Mouse (Mus musculus) brain, adult 10 weeks (tissue): ENCODE measurements around the gene Zfp954. TPM values are rescaled to one million over a fixed set of nuclear protein-coding genes. Genes with fewer than 3 reads are reported as not detected.

Experiments
- polyA plus RNA-seq: library from polyadenylated mRNA; stranded (reverse); fragments of 350-450 nt; fragmentation: Illumina TruSeq; extraction: RNeasy Lipid Tissue Mini Kit (QIAGEN cat#74804); gene quantifications from one replicate; pipeline ENCODE4 v1.2.3, GENCODE M21; 2015; ENCODE audit warnings: low read depth, low replicate concordance

Zfp954 gene
- polyA plus RNA-seq = 18.4 TPM

DNA sequence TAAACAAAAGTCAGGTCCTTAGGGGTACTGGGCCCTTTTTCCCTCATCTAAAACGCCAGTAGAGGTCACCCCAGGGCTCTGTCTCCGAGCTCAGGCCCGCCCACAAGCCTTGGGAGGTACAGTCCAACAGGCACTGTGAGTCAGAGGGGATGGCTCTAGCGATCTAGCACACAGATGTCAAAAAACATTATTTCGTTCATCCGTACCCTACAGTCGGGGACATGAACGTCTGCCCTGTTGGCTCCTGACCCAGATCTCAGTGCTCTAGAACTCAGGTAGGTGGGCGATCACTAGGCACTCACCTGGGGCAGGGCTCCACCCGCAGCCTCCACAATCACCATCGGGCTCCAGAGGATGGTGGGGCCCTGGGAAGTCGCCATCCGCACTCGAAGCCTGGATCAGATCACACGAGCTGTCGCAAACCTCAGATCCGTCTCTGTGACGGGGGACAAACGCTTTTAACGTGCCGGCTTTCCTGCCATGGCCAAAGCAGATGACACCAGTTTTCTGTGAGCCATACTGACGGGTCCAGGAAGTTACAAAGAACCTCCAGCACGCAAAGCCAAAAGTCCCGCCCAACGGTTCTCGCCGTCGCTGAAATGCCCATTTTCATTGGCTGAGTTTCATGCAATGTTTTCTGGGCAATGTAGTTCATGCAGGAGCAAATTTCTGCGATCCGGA lies at the start of gene Zfp954:
Zfp954 (minus strand) TSS at position 568 of the 681 bp plus-strand sequence.

DNA sequence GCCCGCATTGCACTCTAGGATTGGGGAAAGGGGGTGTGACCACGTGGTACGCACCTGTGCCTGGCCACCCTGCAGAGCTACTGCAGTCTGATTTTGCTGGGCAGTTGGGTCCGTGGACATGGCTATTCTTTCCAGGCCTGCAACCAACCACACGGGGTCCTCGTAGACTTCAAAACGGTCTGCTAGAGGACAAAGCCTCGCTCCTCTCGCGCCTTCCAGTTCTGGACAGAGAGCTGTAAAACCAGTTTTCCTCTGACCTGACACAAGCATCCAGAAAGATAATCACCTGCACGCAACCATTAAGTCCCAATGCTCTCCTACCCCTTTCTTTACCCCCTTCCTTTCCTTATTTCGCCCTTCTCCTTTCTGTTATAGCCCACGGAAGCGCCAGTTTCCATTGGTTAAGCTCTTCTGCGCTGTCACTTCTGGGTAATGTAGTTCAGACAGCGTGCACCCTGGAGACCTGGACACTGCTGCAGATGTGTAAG lies 15.1 kb upstream of the Zfp954 start, which contains the start of gene Zfp773:
Zfp773 (minus strand) TSS at position 377 of the 488 bp plus-strand sequence.

Other genes with a start within 250 kb of the Zfp954 start
- gene Aurkc, start 126.2 kb downstream of the Zfp954 start, polyA plus RNA-seq = not detected
- gene Zfp773, start 15.3 kb upstream of the Zfp954 start, polyA plus RNA-seq = 2.8 TPM
- gene Zfp418, start 49.8 kb upstream of the Zfp954 start, polyA plus RNA-seq = 3.2 TPM
- 11.8 TPM for gene Zfp772, start 88.5 kb upstream of the Zfp954 start, polyA plus RNA-seq
- gene Vmn2r29, start 125.8 kb upstream of the Zfp954 start, polyA plus RNA-seq = 5.3 TPM
- gene Gm45844, start 156.8 kb upstream of the Zfp954 start, polyA plus RNA-seq = 12.4 TPM
- gene Clcn4, start 179.4 kb upstream of the Zfp954 start, polyA plus RNA-seq = 126 TPM
- gene Vmn2r30, start 216.1 kb upstream of the Zfp954 start, polyA plus RNA-seq = 0.04 TPM